In genomic region chr5:33273777-33274084, GRCm38 (mm10) we compare ENCODE assay signal across 8 mouse cellular contexts. TPM values are rescaled to one million over a fixed set of nuclear protein-coding genes. Genes with fewer than 3 reads are reported as not detected.
DNase-seq lines count a peak whose midpoint lies in the region; ATAC-seq and TF ChIP-seq lines count a peak whose summit lies in the region.

No protein-coding gene starts in this region.

- intact Hi-C loops in gastrocnemius, postnatal 14 days (cut with DNase I; ENCODE audit: low total_unique reads): loop anchor here (2.0 kb wide), 1 partner anchor 105 kb away; the partner anchor contains the start of gene Uvssa

- no peak for TF ChIP-seq POLR2A in bone marrow macrophage, adult 2 months (IDR thresholded peaks at IDR 0.05; ENCODE audit: borderline replicate concordance, low read depth, low read length)

- peak overlapping the region; percentile 82; the same call in 1 of the 2 replicates for H3K27ac ChIP-seq in kidney, embryonic 14.5 days (ENCODE audit: low read depth, low read length)
- peak overlapping the region; percentile 58 for H3K27ac ChIP-seq in bone marrow macrophage, adult 2 months (ENCODE audit: insufficient read depth, low read depth, low read length)
- peak overlapping the region; percentile 100 for H3K27ac ChIP-seq in forebrain, postnatal 0 days (ENCODE audit: low read depth, low read length)
- H3K27ac ChIP-seq in macrophage: peak overlapping the region; percentile 77

- peak overlapping the region; percentile 84 for H3K4me3 ChIP-seq in kidney, embryonic 14.5 days (ENCODE audit: low read length)
- H3K4me3 ChIP-seq in bone marrow macrophage, adult 2 months (ENCODE audit: insufficient read depth, low read length): peak overlapping the region; percentile 79
- peak overlapping the region; percentile 90 for H3K4me3 ChIP-seq in forebrain, postnatal 0 days (ENCODE audit: low read depth, low read length)
- peak overlapping the region; percentile 67 for H3K4me3 ChIP-seq in macrophage (ENCODE audit: inconsistent target)

- peak overlapping the region; percentile 94 for H3K9ac ChIP-seq in kidney, embryonic 14.5 days (ENCODE audit: low read depth, low read length)
- H3K9ac ChIP-seq in forebrain, postnatal 0 days: peak overlapping the region; percentile 97

- 8% methylated on average over 6 of the region's 6 CpGs for WGBS in kidney, embryonic 14.5 days
- WGBS in forebrain, postnatal 0 days: 12% methylated on average over 6 of the region's 6 CpGs
- 12% methylated on average over 6 of the region's 6 CpGs for WGBS in macrophage (ENCODE audit: missing documents)

- peaks cover 20% of the 10 kb centered on the region for H3K4me1 ChIP-seq in kidney, embryonic 14.5 days (ENCODE audit: control insufficient read depth, insufficient read depth, low read length)
- peaks cover 17% of the 10 kb centered on the region for H3K4me1 ChIP-seq in bone marrow macrophage, adult 2 months (ENCODE audit: control insufficient read depth, insufficient read depth, low read length)
- peaks cover 16% of the 10 kb centered on the region for H3K4me1 ChIP-seq in forebrain, postnatal 0 days (ENCODE audit: insufficient read depth)

- DNase-seq in kidney, postnatal 25 days: no peak
- no peak for DNase-seq in forebrain, postnatal 0 days
- no peak for DNase-seq in gastrocnemius, postnatal 10 days
- DNase-seq in adrenal gland, adult 8-10 months: no peak
- DNase-seq in gastrocnemius, postnatal 14 days: no peak

- no peak for TF ChIP-seq CTCF in bone marrow macrophage, adult 2 months (IDR thresholded peaks at IDR 0.05; ENCODE audit: low read depth, low read length)
- TF ChIP-seq CTCF in forebrain, postnatal 0 days (IDR thresholded peaks at IDR 0.05; ENCODE audit: low read depth): no peak

- ATAC-seq in kidney, embryonic 14.5 days (ENCODE audit: low FRiP score, low TSS enrichment): no peak
- no peak for ATAC-seq in forebrain, postnatal 0 days

- H3K36me3 ChIP-seq in kidney, embryonic 14.5 days (ENCODE audit: control insufficient read depth, insufficient read depth, low read length): peaks cover 15% of the 10 kb centered on the region
- H3K36me3 ChIP-seq in forebrain, postnatal 0 days (ENCODE audit: insufficient read depth): peaks cover 13% of the 10 kb centered on the region
- peaks cover 13% of the 10 kb centered on the region; the same call in 1 of the 2 replicates for H3K36me3 ChIP-seq in macrophage (ENCODE audit: inconsistent target)

- H3K27me3 ChIP-seq in kidney, embryonic 14.5 days (ENCODE audit: control insufficient read depth, insufficient read depth, low read length): no peaks in the 10 kb centered on the region
- H3K27me3 ChIP-seq in forebrain, postnatal 0 days (ENCODE audit: insufficient read depth, low read length): no peaks in the 10 kb centered on the region

- H3K4me2 ChIP-seq in kidney, embryonic 14.5 days (replicated peaks; ENCODE audit: low read depth, low read length): peak overlapping the region; percentile 82
- peak overlapping the region; percentile 74 for H3K4me2 ChIP-seq in forebrain, postnatal 0 days (ENCODE audit: low read depth)

- H3K79me2 ChIP-seq in macrophage (ENCODE audit: inconsistent target): peaks cover 55% of the 10 kb centered on the region

- H3K9me3 ChIP-seq in kidney, embryonic 14.5 days (ENCODE audit: control insufficient read depth, low read length): no peaks in the 10 kb centered on the region
- H3K9me3 ChIP-seq in forebrain, postnatal 0 days (ENCODE audit: low read length): no peaks in the 10 kb centered on the region

RNA-seq across cellular contexts. Expression of gene Ctbp1, which starts 1.1 kb away (rescaled TPM):
- polyA plus RNA-seq in kidney, embryonic 14.5 days (2014; fragmentation: Nextera tagmentation; extraction: Ambion mirVana): 241 and 398 TPM in 2 replicates
- 97.8 and 104 TPM in 2 replicates for polyA plus RNA-seq in bone marrow macrophage, adult 2 months (2012; ENCODE audit: insufficient read depth, insufficient read length, missing spikeins)
- 417 and 478 TPM in 2 replicates for total RNA-seq in forebrain, postnatal 0 days (2014; rRNA removed)
- polyA plus RNA-seq in forebrain, postnatal 0 days (2015; fragmentation: Nextera tagmentation; extraction: Ambion mirVana): 350 and 388 TPM in 2 replicates
- 10 to 100 TPM; 33.9 to 95.1 (median 74.8) TPM for total RNA-seq in macrophage (2018; cell fraction: chromatin; rRNA removed)
- total RNA-seq in macrophage (2018; cell fraction: cytosol; rRNA removed): 100 to 1,000 TPM; 115 to 159 (median 137) TPM
- 100 to 1,000 TPM in 11 of 26 experiments, 10 to 100 TPM in 15; 64.6 to 150 (median 90.5) TPM for total RNA-seq in macrophage (2018; cell fraction: nucleus; rRNA removed)
- 72.3 to 130 TPM (median 111 TPM) in 3 replicates for polyA plus RNA-seq in macrophage (2018)
- total RNA-seq in gastrocnemius, postnatal 10 days (2021): 100 to 1,000 TPM; 206 to 216 TPM
- 100 to 1,000 TPM; 226 to 255 (median 255) TPM for total RNA-seq in adrenal gland, adult 8-10 months (2022)
- total RNA-seq in gastrocnemius, postnatal 14 days (2021): 100 to 1,000 TPM; 184 to 200 TPM

RNA-seq across cellular contexts. Expression of gene Spon2, which starts 55.5 kb away (rescaled TPM):
- 3.9 and 4.2 TPM in 2 replicates for polyA plus RNA-seq in kidney, embryonic 14.5 days (2014; fragmentation: Nextera tagmentation; extraction: Ambion mirVana)
- polyA plus RNA-seq in bone marrow macrophage, adult 2 months (2012; ENCODE audit: insufficient read depth, insufficient read length, missing spikeins): not detected in 2 replicates
- total RNA-seq in forebrain, postnatal 0 days (2014; rRNA removed): 4.3 and 5.1 TPM in 2 replicates
- polyA plus RNA-seq in forebrain, postnatal 0 days (2015; fragmentation: Nextera tagmentation; extraction: Ambion mirVana): 2.3 and 2.5 TPM in 2 replicates
- total RNA-seq in macrophage (2018; cell fraction: chromatin; rRNA removed): 1 to 10 TPM in 3 of 26 experiments, under 1 TPM in 2, not detected in 21; 0.45 to 1.8 (median 1.2) TPM
- not detected for total RNA-seq in macrophage (2018; cell fraction: cytosol; rRNA removed)
- under 1 TPM in 4 of 26 experiments, not detected in 22; 0.32 to 0.82 (median 0.37) TPM for total RNA-seq in macrophage (2018; cell fraction: nucleus; rRNA removed)
- not detected in 3 replicates for polyA plus RNA-seq in macrophage (2018)
- total RNA-seq in gastrocnemius, postnatal 10 days (2021): 10 to 100 TPM; 10.7 to 19.1 TPM
- 1 to 10 TPM in 1 of 4 experiments, under 1 TPM in 3; 0.68 to 1.7 (median 0.78) TPM for total RNA-seq in adrenal gland, adult 8-10 months (2022)
- 10 to 100 TPM in 1 of 2 experiments, 1 to 10 TPM in 1; 3.5 to 12.3 TPM for total RNA-seq in gastrocnemius, postnatal 14 days (2021)
